Mouse (Mus musculus): ENCODE data around the gene Serpinh1.
A peak's percentile ranks its signal among the peaks of the same experiment; 100 is the strongest.

Serpinh1 gene

DNA sequence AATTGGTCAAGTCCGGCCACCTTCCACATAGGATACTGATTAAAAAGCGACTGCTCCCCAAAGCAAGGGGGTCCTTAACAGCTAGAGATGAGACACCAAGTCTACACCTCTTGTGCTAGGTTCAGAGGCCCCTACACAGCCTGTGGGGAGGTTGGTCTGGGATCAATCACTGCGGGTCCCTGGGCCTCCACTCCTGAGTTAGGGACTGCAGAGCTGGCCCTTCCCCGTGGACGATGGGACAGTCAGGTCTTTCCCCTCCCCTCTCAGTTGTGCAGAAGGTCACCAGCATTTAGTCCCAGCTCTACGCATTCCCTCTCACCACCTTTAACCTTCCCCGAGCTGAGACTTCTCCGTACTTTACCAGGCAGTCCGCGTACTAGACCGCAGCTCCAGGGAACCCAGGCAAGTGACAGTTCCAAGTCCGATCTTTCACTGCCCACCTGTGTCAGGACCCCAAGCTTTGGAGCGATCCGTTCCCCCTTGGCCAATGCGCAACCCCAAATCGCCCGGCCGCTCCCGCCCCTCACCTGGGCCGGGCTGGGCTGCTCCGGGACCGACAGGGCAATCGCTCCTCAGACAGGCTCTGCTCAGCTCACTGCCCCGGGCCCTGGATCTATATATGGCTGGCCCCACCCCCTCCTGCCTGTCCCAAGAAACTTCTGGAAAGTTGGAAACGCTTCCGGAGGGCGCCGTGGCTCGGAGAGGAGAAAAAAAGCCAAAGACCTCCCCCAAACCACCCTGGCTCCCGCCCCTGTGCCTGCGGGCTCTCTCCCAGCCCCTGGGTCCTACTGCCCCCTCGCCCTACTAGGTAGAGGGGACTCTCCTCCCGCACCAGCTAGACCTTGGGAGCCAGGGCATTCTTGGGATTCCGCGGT, at the start of gene Serpinh1:
Gene Serpinh1 (minus strand): TSS at position 714 of the 875 bp plus-strand sequence.
- DNase-seq (ENCODE audit: low spot score in 2 of 2) = no peak

DNA sequence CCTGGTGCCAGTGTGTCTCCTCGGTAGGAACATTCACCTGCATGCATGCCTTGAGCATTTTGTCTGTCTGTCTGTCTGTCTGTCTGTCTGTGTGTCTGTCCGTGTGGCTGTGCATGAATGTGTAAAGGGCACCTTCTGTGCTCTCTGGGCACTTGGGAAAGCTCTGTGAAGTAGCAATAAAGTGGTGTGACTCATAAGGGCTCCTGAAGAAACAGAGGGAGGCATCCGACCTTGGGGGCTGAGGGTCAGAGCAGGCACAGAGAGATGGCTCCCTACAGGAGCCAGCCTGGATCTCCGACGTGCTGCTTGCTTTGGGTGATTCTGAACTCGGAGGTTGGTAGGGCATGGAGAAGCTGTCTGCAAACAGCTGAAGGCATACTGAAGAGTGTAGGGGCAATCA, 49.4 kb upstream of the Serpinh1 start:
- no peak for DNase-seq (ENCODE audit: low spot score in 2 of 2)

DNA sequence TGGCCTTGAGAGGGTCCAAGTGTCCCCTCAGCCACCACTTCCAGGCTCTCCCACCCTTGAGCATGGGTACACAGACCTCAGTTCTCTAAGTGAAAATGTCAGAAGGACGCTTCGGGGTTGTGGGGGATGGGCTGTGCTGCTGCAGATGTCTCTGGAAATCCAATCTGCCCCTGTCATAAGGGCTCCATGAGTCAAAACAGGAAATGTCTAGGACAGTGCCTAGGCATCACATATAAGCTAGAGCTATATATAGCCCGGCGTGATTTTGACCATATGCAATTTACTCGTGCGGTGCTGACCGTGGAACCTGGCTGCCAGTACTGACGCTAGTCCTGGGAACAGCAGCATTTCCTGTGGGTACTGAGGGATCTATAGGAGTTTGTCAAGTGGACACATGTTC, 48.3 kb upstream of the Serpinh1 start:
- no peak for DNase-seq (ENCODE audit: low spot score in 2 of 2)

DNA sequence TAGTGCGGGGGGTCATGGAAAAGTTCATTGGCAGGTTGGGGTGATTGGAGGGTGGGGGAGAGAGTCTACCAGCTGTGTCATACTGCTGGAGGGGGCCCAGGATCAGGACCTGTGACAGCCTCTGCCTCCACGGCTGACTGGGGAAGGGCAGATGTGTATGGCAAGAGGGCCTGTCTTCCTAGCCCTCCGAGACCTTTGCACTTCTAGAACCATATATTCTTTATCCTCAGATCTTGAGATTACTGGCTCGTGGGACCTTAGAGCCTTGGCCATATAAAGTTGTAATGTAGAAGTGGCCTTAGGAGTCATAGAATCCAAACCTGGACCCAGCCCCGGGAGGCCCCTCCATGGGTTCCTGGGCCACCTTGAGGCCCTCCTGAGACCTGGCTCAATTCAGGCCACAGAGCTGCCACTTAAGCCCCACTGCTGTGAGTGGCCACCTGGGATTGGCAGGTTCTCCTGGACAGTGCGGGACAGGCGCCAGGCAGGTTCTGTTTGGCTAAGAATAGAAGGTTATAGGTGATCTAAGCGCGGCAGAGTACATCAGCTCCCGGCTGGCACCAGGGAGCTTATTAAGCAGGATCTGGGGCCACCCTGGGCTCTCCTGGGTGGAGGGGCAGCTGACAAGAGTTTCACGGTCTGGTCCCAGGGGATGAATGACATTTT, 44.1 kb upstream of the Serpinh1 start:
- no peak for DNase-seq (ENCODE audit: low spot score in 2 of 2)

DNA sequence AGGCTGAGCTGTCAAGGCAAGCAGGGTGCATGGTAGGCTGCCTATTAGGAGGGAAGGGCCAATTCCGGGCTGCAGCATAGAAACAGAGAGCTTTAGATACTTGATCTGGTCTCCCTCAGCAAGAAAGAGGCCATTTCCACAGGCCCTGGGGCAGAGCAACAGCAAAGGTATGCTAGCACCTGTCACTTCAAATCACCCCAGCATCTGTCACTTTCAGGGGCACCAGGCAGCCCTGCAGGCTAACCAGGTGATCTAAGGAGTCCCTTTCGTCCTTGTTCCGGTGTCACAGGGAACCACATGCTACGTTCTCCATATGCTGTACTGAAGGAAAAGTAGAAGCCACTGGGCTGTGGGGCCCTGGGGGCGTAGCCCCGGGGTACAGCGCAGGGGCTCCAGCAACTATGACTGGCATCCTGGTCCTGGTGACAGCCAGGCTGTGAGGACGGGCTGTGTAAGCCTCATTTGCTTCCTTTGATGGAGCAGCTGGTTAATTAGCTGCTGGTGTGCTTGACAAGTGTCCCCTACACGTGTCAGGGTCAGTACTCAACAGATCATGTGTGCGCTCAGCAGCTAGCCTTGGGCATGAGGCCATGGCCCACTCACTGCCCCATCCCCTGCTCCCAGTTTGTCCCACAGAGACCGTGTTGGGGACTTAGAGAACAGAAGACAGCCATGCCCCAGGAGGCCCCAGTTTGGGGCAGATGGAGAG, 43.0 kb upstream of the Serpinh1 start:
- no peak for DNase-seq (ENCODE audit: low spot score in 2 of 2)

DNA sequence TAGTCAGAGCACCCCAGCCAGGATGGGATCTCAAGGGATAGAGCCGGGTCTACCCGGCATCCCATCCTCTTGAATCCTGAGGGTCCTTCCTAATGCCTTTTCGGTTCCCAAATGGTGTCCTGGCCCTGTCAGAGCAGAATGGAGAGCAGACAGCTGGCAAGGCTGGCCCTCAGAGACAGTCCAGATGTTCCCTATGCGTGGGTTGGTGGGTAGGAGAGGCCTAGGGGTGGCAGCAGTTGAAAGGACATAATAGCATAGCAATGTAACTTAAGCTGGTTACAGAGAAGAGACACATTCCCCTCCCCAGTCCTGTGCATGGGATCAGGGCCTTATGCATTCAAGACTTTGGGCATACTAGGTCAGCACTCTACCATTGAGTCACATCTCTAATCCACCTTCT, 42.3 kb upstream of the Serpinh1 start:
- no peak for DNase-seq (ENCODE audit: low spot score in 2 of 2)

DNA sequence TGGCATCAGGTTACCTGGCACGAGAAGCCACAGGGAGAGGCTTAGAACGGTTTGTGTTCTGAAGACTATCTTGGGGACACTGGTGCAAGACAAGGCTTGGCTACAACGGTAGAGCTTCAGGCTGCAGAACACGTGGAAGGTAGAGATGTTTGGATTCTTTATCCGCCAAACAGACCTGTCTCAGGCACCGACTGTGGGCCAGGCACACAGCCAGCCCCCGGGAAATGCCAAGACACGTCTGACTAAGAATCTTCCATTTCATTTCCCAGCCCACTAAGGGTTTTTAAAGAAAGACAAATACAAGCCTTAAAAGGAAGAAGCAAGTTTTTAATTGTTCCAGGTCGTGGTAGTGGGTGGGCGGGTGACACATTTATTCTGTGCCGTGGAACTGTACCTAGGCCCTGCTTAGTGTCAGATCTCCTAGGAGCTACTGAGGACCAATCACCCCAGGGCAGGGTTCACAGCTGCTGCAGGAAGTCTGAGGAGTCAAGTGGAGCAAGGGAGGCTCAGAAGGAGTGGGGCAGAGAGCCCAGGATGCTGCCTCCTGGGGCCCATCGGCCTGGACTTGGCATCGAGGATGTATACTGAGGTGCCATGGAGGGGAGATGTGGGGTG, 40.8 kb upstream of the Serpinh1 start:
- no peak for DNase-seq (ENCODE audit: low spot score in 2 of 2)

DNA sequence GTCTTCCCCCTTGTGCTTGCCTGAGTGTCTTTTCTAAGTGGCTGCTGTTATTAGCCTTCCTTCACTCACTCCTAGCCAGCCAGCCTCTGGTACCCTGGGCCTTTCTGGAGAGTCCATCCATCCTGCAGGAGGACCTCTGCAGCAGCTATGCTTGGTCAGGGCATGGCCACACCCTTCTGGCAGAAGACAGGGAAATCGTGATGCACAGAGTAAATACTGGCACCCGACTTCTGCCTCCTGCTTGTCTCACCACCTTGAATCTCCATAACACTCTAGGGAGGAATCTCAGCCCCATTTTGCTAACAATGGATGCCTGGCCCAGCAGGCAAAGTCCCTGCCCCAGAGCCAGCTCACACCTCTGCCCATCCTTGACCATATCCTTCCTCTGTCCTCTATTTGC, 39.7 kb upstream of the Serpinh1 start:
- DNase-seq (ENCODE audit: low spot score in 2 of 2) = no peak

DNA sequence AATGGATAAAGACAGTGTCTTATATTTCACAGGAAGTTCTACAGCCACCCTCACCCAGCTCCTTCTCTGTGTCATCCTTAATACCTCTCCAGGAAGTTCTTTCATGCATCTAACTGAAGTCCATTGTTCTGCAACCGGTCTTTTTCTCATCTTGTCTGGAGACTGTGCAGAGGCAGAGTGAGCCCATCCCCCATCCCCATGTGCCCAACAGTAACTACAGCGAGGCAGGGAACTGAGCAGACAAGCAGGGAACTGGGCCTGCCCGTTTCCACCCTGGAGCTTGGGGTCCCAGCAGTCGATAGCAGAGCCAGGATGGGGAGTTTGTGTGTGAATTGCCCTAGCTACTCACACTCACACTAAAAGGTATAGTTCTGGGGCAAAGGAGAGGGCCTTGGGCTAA, 37.5 kb upstream of the Serpinh1 start:
- DNase-seq (ENCODE audit: low spot score in 2 of 2) = no peak

DNA sequence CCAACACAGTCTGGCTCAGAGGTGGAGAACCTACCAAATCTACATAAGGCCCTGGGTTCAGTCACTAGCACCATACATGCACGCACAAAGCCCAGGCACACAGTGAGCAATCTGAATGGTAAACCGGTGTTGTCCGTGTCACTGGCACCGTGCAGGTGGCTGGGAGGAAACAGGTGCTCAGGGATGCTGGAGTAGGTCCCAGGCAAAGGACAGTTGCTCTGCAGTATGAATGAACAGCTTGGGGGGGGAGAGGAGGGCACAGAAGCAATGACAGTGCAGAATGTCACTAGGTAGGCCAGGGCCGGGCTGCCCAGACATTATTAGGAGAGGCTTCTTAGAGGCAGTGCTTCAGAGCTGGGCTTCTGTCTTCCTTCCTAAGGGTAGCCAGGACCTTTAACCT, 34.3 kb upstream of the Serpinh1 start:
- no peak for DNase-seq (ENCODE audit: low spot score in 2 of 2)

DNA sequence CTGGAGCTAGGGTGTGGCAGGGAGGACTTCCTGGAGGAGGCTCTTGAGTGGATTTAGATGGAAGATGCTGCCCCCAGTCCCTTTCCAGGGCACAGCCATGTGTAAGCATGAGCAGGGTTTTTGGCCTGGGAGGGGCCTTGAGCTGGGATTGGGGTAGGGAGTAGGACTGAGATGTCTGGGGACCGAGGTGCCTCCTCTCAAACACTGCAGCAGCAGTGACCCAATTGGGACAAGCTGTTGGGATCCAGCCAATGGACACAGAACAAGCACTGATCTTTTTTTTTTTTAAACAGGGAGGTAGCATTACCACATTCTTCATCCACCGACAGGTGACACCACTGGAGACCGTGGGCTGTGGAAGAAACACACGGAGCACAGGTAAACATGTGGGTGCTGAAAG, 33.8 kb upstream of the Serpinh1 start:
- DNase-seq (ENCODE audit: low spot score in 2 of 2) = no peak

DNA sequence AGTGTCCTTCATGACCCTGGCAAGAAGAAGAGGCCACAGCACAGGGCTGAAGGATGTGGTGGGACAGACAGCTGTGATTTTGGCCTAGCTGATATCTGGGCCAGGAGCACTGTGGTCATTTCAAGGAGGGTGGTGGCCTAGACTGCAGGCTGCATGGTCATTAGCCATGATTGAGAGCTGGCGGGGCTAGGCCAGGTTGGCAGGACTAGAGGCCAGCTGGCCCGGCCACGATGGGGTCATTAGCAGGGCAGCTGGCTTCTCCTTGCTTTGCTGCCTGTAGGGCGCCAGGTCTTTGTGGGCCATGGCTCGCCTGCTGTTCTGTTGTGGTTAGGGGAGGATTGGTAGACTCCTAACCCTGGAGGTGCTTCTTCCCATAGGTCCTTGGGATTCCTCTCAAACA, 33.0 kb upstream of the Serpinh1 start:
- no peak for DNase-seq (ENCODE audit: low spot score in 2 of 2)

DNA sequence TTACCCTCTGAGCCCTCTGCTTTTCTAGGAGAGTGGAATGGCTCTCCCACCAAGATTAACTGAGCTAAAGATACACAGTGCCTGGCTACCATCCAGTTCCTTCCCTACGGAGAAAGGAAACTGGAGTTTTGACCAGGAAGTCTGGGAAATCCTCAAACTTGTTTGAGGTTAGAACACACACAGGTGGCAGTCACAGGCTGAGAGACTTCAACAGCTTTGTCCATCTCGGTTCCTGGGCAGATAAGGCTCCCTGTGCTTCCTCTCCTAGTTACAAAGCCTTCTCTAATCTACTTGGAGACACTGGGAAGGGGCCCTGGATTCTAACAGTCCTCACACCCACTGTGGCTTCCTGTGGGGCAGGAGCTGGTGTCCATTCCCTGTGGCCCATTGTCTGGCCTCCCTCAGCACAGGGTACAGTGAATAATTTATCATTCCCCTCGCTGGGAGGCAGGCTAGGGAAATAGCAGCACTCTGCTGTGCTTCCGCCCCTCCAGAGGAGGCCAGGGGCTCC, 31.1 kb upstream of the Serpinh1 start:
- no peak for DNase-seq (ENCODE audit: low spot score in 2 of 2)

DNA sequence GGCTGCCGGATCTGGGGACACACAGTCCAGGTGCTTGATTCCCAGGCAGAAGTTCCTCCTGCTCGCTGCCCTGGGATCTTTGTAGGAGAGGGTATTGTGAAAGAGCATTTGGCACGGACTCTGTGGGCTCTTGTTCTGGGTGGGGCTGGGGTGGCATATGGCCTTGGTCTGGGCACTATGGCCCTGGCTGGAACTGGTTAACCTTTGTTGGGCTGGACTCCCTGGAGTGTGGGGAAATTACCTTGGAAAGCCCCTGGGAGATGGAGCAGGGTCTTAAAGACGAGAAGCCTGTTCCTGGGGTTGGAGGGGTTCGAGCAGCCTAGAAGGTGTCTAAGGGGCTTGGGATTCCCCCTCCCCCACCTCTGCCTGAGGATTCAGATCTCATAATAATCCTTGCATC, 30.2 kb upstream of the Serpinh1 start:
- DNase-seq (ENCODE audit: low spot score in 2 of 2) = no peak

DNA sequence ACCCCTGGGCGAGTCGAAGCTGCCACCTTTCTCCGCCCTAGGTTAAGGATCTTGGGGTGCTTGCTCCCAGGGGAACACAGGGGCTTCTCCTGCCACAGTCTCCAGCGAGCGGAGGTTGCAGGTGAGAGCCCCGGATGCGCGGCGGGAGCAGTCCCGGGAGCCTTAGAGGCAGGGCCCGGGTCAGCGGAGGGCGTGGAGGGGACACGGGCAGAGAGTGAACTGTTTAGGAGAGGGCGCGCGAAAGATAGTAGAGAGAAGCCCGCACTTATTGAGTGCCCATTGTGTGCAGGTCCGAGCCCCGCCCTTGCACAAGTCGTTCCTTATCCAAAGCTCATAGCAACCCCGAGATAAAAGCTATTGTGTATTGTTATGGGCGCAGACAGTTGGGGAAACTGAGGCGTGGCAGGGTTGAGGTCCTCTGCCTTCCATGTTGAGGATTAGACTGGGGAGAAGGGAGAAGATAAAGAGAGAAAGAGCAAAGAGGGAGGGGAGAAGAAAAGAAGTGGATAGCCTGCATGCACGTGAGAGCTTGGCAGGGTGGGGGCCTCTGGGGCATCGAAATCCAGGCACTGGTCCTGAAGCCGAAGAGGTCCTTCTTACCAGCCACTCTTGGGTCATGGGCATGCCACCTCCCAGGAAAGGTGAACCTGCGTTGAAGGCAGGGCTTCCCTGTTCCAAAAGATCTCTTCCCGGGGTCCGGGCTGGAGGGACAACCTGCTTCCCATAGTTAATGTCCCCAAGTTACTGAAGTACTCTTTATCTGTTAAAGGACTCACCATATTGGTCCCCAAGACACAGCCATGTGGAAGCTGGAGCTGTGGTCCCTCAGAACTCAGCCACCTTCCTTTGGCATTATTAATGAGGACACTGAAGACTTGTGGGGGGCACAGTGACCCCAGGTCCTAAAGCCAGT, 29.3 kb upstream of the Serpinh1 start:
- peak in 1 of 2 experiments; percentile 11 for DNase-seq (ENCODE audit: low spot score in 2 of 2)

DNA sequence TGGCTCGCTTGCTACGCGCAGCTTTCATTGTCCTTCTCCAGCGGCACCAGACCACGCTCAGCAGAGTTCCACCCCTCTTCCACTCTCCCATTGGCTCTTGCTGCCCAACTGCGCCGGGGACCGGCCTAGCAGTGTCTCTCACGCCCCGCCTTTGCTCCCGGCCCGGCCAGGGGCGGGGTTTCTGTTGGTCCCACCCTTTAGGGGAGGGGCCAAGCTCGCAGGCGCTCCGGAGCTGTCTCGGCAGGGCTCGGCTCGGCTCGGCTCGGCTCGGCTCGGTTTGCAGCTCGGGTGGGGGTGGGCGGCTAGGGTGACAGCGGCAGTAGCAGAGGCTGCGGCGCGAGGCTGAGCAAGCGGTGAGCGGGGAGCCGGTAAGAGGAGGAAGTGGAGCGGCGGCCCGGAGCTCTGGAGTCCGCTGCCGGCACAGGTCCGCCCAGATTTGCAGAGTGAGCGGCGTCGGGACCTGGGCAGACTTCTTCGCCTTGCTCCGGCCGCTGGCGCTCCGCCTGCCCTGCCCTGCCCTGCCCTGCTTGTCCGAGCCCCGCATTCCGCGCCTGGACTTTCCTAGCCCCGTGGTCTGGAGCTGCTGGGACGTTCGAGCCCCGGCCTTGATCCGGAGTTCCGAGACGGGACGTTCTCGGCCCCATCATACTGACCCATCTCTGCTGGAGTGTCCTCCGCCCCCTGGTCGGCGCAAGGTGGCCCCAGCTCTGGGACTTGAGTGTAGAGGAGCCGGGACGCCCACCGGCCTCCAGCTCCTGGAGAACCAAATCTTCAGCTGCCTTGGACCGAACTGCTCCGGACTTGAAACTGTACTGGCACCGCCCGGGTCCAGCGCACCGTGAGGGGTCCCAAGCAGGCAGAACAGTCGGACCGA, 28.4 kb upstream of the Serpinh1 start, which contains the start of gene Gdpd5:
Gene Gdpd5 (plus strand): TSS at position 201 of the 874 bp plus-strand sequence.
- peak; percentile 92 to 99 for DNase-seq (ENCODE audit: low spot score in 2 of 2)

DNA sequence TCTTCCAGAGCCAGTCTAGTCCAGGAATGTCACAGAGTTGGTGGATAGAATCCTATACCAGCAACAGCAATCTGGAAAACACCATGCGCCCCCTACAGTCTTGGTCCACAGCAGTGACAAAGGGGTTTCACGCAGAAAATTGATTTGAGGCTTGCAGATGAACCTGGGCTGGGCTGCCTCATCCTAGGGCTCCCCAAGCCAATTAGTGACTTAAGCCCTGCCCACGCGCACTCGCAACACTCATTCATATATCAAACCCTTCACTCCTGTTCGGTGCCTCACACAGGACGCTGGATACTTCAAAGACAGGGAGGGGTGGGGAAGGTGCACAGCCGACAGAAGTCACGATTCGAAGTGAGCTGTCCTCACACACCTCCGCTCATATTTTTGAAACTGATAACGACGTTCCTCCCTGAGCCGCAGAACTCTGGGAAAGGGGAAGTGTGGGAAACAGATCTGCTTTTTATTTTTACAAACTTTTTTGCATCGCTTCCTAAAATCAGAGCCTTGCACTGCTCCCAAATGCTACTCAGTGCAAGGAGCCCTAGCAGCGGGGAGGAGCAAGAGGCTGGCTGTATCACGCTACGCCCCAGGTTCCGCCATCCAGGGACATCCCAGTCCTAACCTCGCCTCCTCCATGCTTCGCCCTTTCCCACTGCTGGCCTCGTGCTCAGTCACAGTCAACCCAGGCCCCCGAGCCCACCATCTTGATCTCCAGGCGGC, 27.6 kb upstream of the Serpinh1 start:
- DNase-seq (ENCODE audit: low spot score in 2 of 2) = peak in 1 of 2 experiments; percentile 34

DNA sequence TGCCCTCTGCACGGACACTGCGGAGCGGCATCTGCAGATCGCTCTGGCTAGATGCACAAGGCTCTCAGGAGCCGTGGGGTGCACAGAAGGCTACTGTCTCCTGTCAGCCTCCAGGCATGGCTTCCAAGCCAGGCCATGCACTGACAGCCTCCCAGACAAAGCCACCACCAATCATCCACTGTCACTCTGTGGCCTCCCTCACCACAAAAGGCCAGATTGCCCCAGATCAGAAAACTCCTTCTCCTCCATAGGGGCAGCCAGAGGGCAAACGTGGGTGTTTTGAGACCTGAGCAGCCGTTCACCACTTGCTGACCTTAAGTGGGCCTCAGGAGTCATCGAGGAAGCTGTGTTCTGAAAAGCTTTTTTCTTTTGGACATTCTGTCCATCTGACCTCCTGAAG, 25.8 kb upstream of the Serpinh1 start:
- DNase-seq (ENCODE audit: low spot score in 2 of 2) = no peak

DNA sequence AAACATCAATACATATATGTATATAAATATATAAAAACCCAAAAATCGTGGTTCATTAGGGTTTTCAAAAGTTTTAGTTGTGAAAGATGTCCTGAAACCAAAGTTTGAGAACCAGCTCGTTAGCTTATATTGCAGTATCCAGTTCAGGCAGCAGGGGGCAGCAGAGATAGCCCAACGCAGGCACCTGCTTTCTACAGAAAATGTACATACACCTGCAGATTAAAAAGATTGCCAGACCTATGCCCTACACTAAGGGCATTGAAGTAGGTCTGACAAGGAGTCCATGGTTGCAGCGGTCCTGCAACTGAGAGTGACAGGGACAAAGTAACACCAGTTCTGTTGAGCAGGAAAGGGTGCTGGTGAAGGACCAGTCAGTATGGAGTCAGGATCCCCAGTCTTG, 22.4 kb upstream of the Serpinh1 start:
- peak; percentile 59 to 85 for DNase-seq (ENCODE audit: low spot score in 2 of 2)
